Mouse (Mus musculus) thymus, adult 2 months (tissue): Measurements from ENCODE around the gene Sept9.

ENCODE experiments used
- CTCF ChIP-seq: fragments of 200-500 bp; IDR thresholded peaks from 2 replicates; pipeline ENCODE4 v1.5.1; 2012; ENCODE audit warnings: mild to moderate bottlenecking, control low read depth, low read length, moderate library complexity, borderline replicate concordance; ENCODE audit not compliant: control insufficient read depth, poor library complexity, insufficient read depth; ENCODE audit errors: extremely low read depth
- POLR2A ChIP-seq: fragments of 200-500 bp; IDR thresholded peaks from 2 replicates; pipeline ENCODE4 v1.6.1; 2012; ENCODE audit warnings: mild to moderate bottlenecking, low read length, control low read depth, moderate library complexity; ENCODE audit not compliant: control insufficient read depth, poor library complexity, insufficient read depth; ENCODE audit errors: extremely low read depth

DNA sequence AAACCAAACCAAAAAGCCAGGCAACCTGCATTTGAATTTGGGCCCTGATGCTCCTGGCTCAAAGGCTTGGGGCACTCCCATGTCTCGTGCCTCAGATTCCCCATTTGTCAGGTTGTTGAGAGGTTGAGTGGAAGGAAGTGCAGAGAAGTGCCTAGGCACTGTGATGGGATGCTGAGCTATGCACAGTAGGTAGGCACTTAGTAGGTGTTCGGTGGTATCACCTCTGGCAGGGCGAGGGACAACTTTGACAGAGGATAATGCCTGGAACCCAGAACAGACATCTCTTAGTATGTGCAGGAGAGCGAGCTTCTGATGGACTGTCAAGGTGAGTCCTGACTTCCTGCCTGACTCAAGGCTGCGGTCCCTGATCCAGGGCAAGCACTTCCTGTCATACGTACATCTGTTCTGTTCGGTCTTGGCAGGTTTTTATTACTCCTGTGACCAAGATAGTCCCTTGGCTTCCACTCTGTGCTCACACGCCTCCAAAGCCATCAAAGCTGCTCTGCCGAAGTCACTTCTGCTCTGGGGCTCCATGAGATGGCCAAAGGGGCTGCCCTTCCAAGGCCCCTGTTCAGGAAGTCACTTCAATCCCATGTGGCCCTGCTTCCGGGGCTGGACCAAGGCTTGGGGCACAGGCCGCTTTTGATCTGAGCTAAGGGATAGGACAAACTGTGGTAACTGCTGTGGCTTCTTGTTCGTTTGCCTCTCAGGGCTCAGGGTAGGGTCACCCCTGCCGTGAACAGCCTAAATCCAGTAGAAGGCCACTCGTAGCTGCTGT is 107.0 kb downstream of the Sept9 start:
- no peak for TF ChIP-seq POLR2A
- TF ChIP-seq CTCF: no peak
